Mouse (Mus musculus): Measurements from ENCODE around the gene Susd1. TPM values are rescaled to one million over a fixed set of nuclear protein-coding genes. Genes with fewer than 3 reads are reported as not detected.

Susd1 gene
- polyA plus RNA-seq, 1 experiment from 2014 or later = 2.1 TPM

DNA sequence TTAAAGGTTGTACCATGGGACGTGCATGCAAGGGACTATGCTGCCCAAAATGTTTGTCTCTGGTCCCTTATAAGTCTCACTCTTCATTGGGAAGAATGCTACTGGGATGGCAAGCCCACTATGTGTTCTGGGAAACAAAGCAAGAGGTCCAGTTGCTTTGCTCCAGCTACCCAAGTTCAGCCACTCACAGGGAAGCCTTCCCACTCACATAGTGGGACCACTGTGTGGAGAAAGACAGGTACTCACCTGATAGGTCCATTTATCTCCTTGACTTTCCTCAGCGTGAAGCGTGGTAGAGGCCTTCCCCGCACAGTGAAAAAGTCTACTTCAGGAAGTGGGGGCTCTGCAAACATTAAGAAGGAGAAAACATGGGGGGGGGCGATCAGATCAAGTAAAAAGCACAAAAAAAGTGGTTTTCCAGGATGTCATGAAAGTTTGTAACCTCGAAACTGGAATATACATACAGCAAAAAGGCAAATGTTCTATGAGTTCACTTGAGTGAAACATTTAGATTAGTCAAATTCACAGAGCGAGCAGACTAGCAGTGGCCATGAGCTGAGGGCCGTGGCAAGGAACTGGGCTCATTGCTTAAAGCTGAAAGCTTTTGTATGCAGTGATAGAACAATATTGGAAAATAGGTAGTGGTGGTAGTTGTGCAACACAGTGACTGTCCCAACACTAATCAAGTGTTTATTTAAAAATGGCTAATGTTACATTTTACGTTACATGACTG, 105.6 kb downstream of the Susd1 start:
- H3K9me3 ChIP-seq (ENCODE audit: control insufficient read depth, low read length) = no peaks in the 10 kb centered on the region
- DNase-seq (ENCODE audit: low spot score) (no peak), ATAC-seq (ENCODE audit: low read depth) (no peak)
- peaks cover 15% of the 10 kb centered on the region; the same call in 1 of the 2 replicates for H3K4me1 ChIP-seq (ENCODE audit: control insufficient read depth, insufficient read depth, low read length)
- no peak overlapping the region for H3K27ac ChIP-seq (replicated peaks; ENCODE audit: low read depth, low read length)
- H3K9ac ChIP-seq (ENCODE audit: low read depth, low read length) = no peak overlapping the region
- H3K36me3 ChIP-seq (ENCODE audit: control insufficient read depth, insufficient read depth, low read length) = no peaks in the 10 kb centered on the region
- WGBS = 93% methylated on average over 9 of the region's 9 CpGs
- no peak overlapping the region for H3K4me2 ChIP-seq (ENCODE audit: low read depth, low read length)
- H3K27me3 ChIP-seq (replicated peaks; ENCODE audit: control insufficient read depth, insufficient read depth, low read length) = no peaks in the 10 kb centered on the region
- no peak overlapping the region for H3K4me3 ChIP-seq (ENCODE audit: low read depth, low read length)

DNA sequence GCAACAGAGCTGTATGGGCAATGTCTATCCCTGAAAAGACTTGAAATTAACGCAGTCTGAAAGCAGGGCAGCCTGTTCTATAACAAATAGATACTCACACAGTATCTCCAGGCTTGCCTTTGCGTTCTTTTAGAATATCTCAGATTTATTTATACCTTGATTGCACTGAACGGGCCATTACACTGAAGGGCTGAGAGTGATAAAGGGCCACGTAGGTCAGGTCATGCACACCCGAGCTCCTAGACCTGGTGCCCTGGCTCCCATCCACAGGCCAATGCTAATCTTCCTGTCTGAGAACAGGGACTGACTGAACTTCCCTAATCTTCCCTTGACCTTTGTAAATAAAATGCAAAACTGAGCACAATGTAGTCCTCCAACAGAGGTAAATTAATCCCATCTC, 106.3 kb downstream of the Susd1 start:
- Histone ChIP-seq H3K27ac (replicated peaks; ENCODE audit: low read depth, low read length) (0 out of 2 replicates have a peak overlapping the region, but pooled peaks have one; percentile 78), H3K4me3 (ENCODE audit: low read depth, low read length) (no peak overlapping the region), H3K27me3 (replicated peaks; ENCODE audit: control insufficient read depth, insufficient read depth, low read length) (no peaks in the 10 kb centered on the region), H3K36me3 (ENCODE audit: control insufficient read depth, insufficient read depth, low read length) (no peaks in the 10 kb centered on the region), H3K4me1 (ENCODE audit: control insufficient read depth, insufficient read depth, low read length) (peaks cover 15% of the 10 kb centered on the region; the same call in 1 of the 2 replicates), H3K4me2 (ENCODE audit: low read depth, low read length) (no peak overlapping the region), H3K9me3 (ENCODE audit: control insufficient read depth, low read length) (no peaks in the 10 kb centered on the region), H3K9ac (ENCODE audit: low read depth, low read length) (no peak overlapping the region)
- 69% methylated on average over 5 of the region's 5 CpGs for WGBS
- no peak for ATAC-seq (ENCODE audit: low read depth)
- no peak for DNase-seq (ENCODE audit: low spot score)

DNA sequence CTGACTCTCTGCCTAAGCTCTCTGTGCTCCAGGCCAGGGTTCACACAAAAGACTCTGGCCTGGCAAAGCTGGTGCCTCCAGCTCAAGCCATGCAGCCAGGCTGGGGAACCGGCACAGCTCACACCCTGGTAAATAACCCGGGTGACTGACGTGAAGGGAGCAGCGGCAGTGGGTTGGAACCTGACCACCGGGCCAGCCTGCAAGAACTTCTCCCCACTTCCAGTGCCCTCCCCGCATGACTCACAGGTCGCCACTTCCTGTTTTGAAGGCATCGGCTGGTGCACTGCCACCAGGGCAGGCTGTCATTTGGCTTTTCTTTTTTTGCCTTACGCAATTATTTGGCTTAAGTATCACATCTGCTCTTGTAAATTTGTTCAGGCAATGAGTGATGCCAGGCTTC, 106.8 kb downstream of the Susd1 start:
- Histone ChIP-seq H3K4me2 (ENCODE audit: low read depth, low read length) (0 out of 2 replicates have a peak overlapping the region, but pooled peaks have one; percentile 1), H3K27ac (replicated peaks; ENCODE audit: low read depth, low read length) (peak overlapping the region; percentile 78), H3K4me3 (ENCODE audit: low read depth, low read length) (no peak overlapping the region), H3K9me3 (ENCODE audit: control insufficient read depth, low read length) (no peaks in the 10 kb centered on the region), H3K9ac (ENCODE audit: low read depth, low read length) (peak overlapping the region; percentile 30; the same call in 1 of the 2 replicates), H3K4me1 (ENCODE audit: control insufficient read depth, insufficient read depth, low read length) (peaks cover 15% of the 10 kb centered on the region; the same call in 1 of the 2 replicates), H3K27me3 (replicated peaks; ENCODE audit: control insufficient read depth, insufficient read depth, low read length) (no peaks in the 10 kb centered on the region), H3K36me3 (ENCODE audit: control insufficient read depth, insufficient read depth, low read length) (no peaks in the 10 kb centered on the region)
- 44% methylated on average over 6 of the region's 9 CpGs for WGBS
- DNase-seq (ENCODE audit: low spot score) = peak; percentile 82
- ATAC-seq (ENCODE audit: low read depth) = peak; percentile 30

DNA sequence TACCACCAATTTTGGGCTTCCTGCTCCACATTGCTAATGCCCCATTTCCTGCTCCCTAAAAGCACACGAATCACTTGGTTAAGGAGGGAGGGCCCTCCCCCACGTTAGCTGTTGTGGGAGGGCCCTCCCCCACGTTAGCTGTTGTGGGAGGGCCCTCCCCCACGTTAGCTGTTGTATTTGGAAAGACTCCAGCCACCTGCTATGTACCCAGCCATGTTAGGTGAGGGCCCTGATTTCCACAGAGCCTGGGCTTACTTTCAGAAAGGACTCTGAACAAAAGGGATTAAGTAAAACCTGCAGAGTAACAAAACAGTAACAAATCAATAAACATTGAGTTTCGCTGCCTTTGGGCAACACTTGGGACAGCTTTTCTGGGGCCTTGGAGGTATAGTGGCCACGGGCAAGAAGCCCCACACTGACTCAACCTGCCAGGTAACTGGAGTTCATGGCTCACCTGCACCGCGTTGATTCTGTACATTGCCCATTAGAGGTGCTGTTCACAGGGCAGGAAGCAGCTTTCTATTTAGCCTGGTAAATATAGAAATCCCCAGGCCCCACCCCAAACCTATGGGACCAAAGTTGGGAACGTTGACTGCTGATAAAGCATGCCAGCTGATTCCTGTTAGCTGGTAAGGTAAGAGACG, 107.3 kb downstream of the Susd1 start:
- peak overlapping the region; percentile 78 for H3K27ac ChIP-seq (replicated peaks; ENCODE audit: low read depth, low read length)
- 0 out of 2 replicates have a peak overlapping the region, but pooled peaks have one; percentile 30 for H3K9ac ChIP-seq (ENCODE audit: low read depth, low read length)
- DNase-seq (ENCODE audit: low spot score) = peak; percentile 34
- WGBS = 36% methylated on average over 10 of the region's 10 CpGs
- no peaks in the 10 kb centered on the region for H3K9me3 ChIP-seq (ENCODE audit: control insufficient read depth, low read length)
- no peaks in the 10 kb centered on the region for H3K36me3 ChIP-seq (ENCODE audit: control insufficient read depth, insufficient read depth, low read length)
- 0 out of 2 replicates have a peak overlapping the region, but pooled peaks have one; percentile 1 for H3K4me2 ChIP-seq (ENCODE audit: low read depth, low read length)
- peak; percentile 38; the same call in 1 of the 2 replicates for ATAC-seq (ENCODE audit: low read depth)
- H3K27me3 ChIP-seq (replicated peaks; ENCODE audit: control insufficient read depth, insufficient read depth, low read length) = no peaks in the 10 kb centered on the region
- no peak overlapping the region for H3K4me3 ChIP-seq (ENCODE audit: low read depth, low read length)
- peaks cover 13% of the 10 kb centered on the region; the same call in 1 of the 2 replicates for H3K4me1 ChIP-seq (ENCODE audit: control insufficient read depth, insufficient read depth, low read length)

DNA sequence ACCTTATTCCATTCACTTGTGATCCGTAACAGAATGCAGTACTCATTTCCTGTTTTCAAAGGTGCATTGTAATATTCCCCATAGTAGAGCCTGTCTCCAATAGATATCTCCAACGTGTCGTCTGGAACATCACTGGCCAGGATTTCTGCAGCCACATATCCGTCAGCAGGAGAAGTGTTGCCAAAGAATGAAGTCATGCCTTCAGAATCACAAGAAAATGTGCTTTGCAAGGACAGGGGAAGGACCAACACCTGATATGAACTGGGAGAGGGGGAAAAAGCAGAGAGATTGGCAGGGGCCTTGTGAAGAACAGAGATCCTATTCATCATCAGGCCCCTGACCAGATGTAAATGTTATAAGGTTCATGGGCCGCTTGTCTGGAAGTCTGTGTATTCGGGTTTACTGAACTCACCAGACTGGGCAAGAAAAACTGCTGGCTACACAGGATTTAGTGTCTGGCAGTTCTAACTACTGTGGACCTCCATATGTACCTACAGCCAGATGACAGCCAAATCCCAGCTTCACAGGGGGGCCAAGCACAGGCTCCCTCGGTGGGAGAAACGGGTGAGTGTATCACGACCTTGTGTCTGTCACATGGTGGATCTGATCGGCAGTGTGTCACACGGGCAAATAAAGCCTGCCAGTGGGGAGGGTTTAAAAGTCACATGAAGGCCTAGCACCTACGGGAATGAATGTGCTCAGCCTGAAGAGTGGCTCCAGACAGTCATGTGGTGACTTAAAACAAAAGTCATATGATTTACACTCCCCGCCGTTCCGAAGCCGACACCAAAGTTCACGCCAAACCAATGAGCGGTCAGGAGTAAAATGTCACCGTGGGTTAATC, 108.8 kb downstream of the Susd1 start:
- peaks cover 6% of the 10 kb centered on the region; the same call in 1 of the 2 replicates for H3K4me1 ChIP-seq (ENCODE audit: control insufficient read depth, insufficient read depth, low read length)
- H3K9ac ChIP-seq (ENCODE audit: low read depth, low read length) = 0 out of 2 replicates have a peak overlapping the region, but pooled peaks have one; percentile 25
- DNase-seq (ENCODE audit: low spot score) (peak; percentile 48), ATAC-seq (ENCODE audit: low read depth) (0 out of 2 replicates have a peak, but pooled peaks have one; percentile 12)
- no peaks in the 10 kb centered on the region for H3K9me3 ChIP-seq (ENCODE audit: control insufficient read depth, low read length)
- WGBS = 71% methylated on average over 19 of the region's 19 CpGs
- H3K27me3 ChIP-seq (replicated peaks; ENCODE audit: control insufficient read depth, insufficient read depth, low read length) = no peaks in the 10 kb centered on the region
- H3K36me3 ChIP-seq (ENCODE audit: control insufficient read depth, insufficient read depth, low read length) = no peaks in the 10 kb centered on the region
- no peak overlapping the region for H3K4me3 ChIP-seq (ENCODE audit: low read depth, low read length)
- H3K4me2 ChIP-seq (ENCODE audit: low read depth, low read length) = no peak overlapping the region
- H3K27ac ChIP-seq (replicated peaks; ENCODE audit: low read depth, low read length) = peak overlapping the region; percentile 65

DNA sequence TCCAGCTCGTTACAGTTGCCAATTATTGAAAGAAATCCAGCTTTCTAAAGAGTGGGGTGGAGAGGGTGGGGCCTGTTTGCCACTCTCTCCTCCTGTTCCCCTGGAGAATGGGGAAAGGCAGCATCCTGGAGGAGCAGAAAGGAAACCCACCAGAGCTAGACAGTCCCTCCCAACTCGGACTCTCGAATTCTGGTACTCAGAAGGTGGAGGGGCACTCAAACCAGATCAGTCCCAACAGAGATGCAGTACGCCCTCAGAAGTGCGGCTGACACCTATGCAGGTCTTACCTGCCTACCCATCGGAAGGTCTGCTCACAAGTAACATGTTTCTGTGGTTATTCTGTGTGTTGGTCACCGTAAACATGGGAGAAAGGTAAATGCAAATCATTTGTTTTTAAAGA, 109.6 kb downstream of the Susd1 start:
- ATAC-seq (ENCODE audit: low read depth) (no peak), DNase-seq (ENCODE audit: low spot score) (no peak)
- Histone ChIP-seq H3K9ac (ENCODE audit: low read depth, low read length) (no peak overlapping the region), H3K27ac (replicated peaks; ENCODE audit: low read depth, low read length) (no peak overlapping the region), H3K27me3 (replicated peaks; ENCODE audit: control insufficient read depth, insufficient read depth, low read length) (no peaks in the 10 kb centered on the region), H3K4me1 (ENCODE audit: control insufficient read depth, insufficient read depth, low read length) (peaks cover 6% of the 10 kb centered on the region; the same call in 1 of the 2 replicates), H3K9me3 (ENCODE audit: control insufficient read depth, low read length) (no peaks in the 10 kb centered on the region), H3K36me3 (ENCODE audit: control insufficient read depth, insufficient read depth, low read length) (no peaks in the 10 kb centered on the region), H3K4me2 (ENCODE audit: low read depth, low read length) (no peak overlapping the region), H3K4me3 (ENCODE audit: low read depth, low read length) (no peak overlapping the region)
- 90% methylated on average over 7 of the region's 7 CpGs for WGBS

DNA sequence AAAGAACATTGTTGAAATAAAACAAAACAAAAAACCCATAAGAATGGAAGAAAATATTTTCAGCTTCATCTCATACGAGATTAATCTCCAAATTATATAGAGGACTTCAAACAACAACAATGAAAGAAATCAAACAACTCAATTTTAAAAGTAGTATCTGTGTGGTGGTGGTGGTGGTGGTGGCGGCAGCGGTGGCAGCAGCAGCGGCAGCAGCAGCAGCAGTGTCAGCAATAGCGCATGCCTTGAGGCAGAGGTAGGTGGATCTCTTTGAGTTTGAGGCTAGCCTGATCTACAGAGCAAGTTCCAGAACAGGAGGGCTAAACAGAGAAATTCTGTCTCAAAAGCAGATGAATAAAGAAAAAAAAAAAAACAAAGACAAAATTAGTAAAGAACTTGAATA, 110.4 kb downstream of the Susd1 start:
- no peak overlapping the region for H3K4me2 ChIP-seq (ENCODE audit: low read depth, low read length)
- WGBS = 92% methylated on average over 5 of the region's 5 CpGs
- no peak for DNase-seq (ENCODE audit: low spot score)
- H3K9ac ChIP-seq (ENCODE audit: low read depth, low read length) = no peak overlapping the region
- no peaks in the 10 kb centered on the region for H3K36me3 ChIP-seq (ENCODE audit: control insufficient read depth, insufficient read depth, low read length)
- H3K27ac ChIP-seq (replicated peaks; ENCODE audit: low read depth, low read length) = no peak overlapping the region
- no peak overlapping the region for H3K4me3 ChIP-seq (ENCODE audit: low read depth, low read length)
- H3K27me3 ChIP-seq (replicated peaks; ENCODE audit: control insufficient read depth, insufficient read depth, low read length) = no peaks in the 10 kb centered on the region
- no peak for ATAC-seq (ENCODE audit: low read depth)
- H3K9me3 ChIP-seq (ENCODE audit: control insufficient read depth, low read length) = no peaks in the 10 kb centered on the region
- H3K4me1 ChIP-seq (ENCODE audit: control insufficient read depth, insufficient read depth, low read length) = peaks cover 12% of the 10 kb centered on the region; the same call in 1 of the 2 replicates
